Mouse (Mus musculus): ENCODE data around the gene Styk1. TPM values are rescaled to one million over a fixed set of nuclear protein-coding genes. Genes with fewer than 3 reads are reported as not detected.

Gene Styk1
- polyA plus RNA-seq, 1 experiment from 2014 or later, result 1.9 TPM

- no peak overlapping the region for H3K4me2 ChIP-seq
- 31% methylated on average over 6 of the region's 6 CpGs for WGBS
- ATAC-seq (ENCODE audit: insufficient number of reproducible peaks, low FRiP score, low TSS enrichment, low read depth), result no peak
- H3K9me3 ChIP-seq, result no peaks in the 10 kb centered on the region
- H3K9ac ChIP-seq, result no peak overlapping the region
- no peaks in the 10 kb centered on the region for H3K27me3 ChIP-seq
- peaks cover 37% of the 10 kb centered on the region for H3K4me1 ChIP-seq
- no peak overlapping the region for H3K4me3 ChIP-seq
- H3K27ac ChIP-seq, result peak overlapping the region; percentile 68
- peaks cover 16% of the 10 kb centered on the region for H3K36me3 ChIP-seq
These were observed 30.4 kb upstream of the Styk1 start for GRCm38 (mm10) chr6:131383713-131384330.

- Histone ChIP-seq H3K27me3 (no peaks in the 10 kb centered on the region), H3K27ac (peak overlapping the region; percentile 68), H3K4me3 (no peak overlapping the region), H3K4me1 (peaks cover 34% of the 10 kb centered on the region), H3K9me3 (no peaks in the 10 kb centered on the region), H3K4me2 (no peak overlapping the region), H3K9ac (no peak overlapping the region), H3K36me3 (peaks cover 24% of the 10 kb centered on the region)
- WGBS, result 29% methylated on average over 3 of the region's 3 CpGs
- no peak for ATAC-seq (ENCODE audit: insufficient number of reproducible peaks, low FRiP score, low TSS enrichment, low read depth)
These were observed 29.6 kb upstream of the Styk1 start for GRCm38 (mm10) chr6:131382984-131383337.

GRCm38 (mm10) chr6:131382232-131382983 is 29.0 kb upstream of the Styk1 start:
- H3K27me3 ChIP-seq, result no peaks in the 10 kb centered on the region
- peaks cover 30% of the 10 kb centered on the region for H3K36me3 ChIP-seq
- peak overlapping the region; percentile 68 for H3K27ac ChIP-seq
- peak overlapping the region; percentile 17; the same call in 1 of the 2 replicates for H3K4me2 ChIP-seq
- peak overlapping the region; percentile 20; the same call in 1 of the 2 replicates for H3K9ac ChIP-seq
- 34% methylated on average over 14 of the region's 14 CpGs for WGBS
- no peak overlapping the region for H3K4me3 ChIP-seq
- H3K4me1 ChIP-seq, result peaks cover 34% of the 10 kb centered on the region
- peak; percentile 64 for ATAC-seq (ENCODE audit: insufficient number of reproducible peaks, low FRiP score, low TSS enrichment, low read depth)
- H3K9me3 ChIP-seq, result no peaks in the 10 kb centered on the region

- Histone ChIP-seq H3K27me3 (no peaks in the 10 kb centered on the region), H3K36me3 (peaks cover 52% of the 10 kb centered on the region)
- 94% methylated on average over 18 of the region's 18 CpGs for WGBS
These were observed 25.5 kb upstream of the Styk1 start for GRCm38 (mm10) chr6:131378858-131379428.

GRCm38 (mm10) chr6:131377378-131377777 is 24.0 kb upstream of the Styk1 start:
- Histone ChIP-seq H3K36me3 (peaks cover 65% of the 10 kb centered on the region), H3K27me3 (no peaks in the 10 kb centered on the region), H3K9me3 (no peaks in the 10 kb centered on the region), H3K4me1 (peaks cover 3% of the 10 kb centered on the region), H3K27ac (no peak overlapping the region), H3K9ac (no peak overlapping the region), H3K4me3 (no peak overlapping the region), H3K4me2 (no peak overlapping the region)
- no peak for ATAC-seq (ENCODE audit: insufficient number of reproducible peaks, low FRiP score, low TSS enrichment, low read depth)
- 93% methylated on average over 5 of the region's 5 CpGs for WGBS

More at GRCm38 (mm10) chr6:131378858-131379428, 25.5 kb upstream of the Styk1 start:
- Histone ChIP-seq H3K4me2 (no peak overlapping the region), H3K27ac (no peak overlapping the region), H3K9ac (no peak overlapping the region), H3K4me3 (no peak overlapping the region), H3K9me3 (no peaks in the 10 kb centered on the region), H3K4me1 (peaks cover 18% of the 10 kb centered on the region)
- ATAC-seq (ENCODE audit: insufficient number of reproducible peaks, low FRiP score, low TSS enrichment, low read depth), result no peak

- WGBS, result 85% methylated on average over 13 of the region's 13 CpGs
- Histone ChIP-seq H3K27ac (0 out of 2 replicates have a peak overlapping the region, but pooled peaks have one; percentile 43), H3K27me3 (no peaks in the 10 kb centered on the region), H3K9me3 (no peaks in the 10 kb centered on the region), H3K4me3 (no peak overlapping the region), H3K36me3 (peaks cover 76% of the 10 kb centered on the region), H3K4me2 (no peak overlapping the region), H3K9ac (no peak overlapping the region), H3K4me1 (no peaks in the 10 kb centered on the region)
- 0 out of 2 replicates have a peak, but pooled peaks have one; percentile 24 for ATAC-seq (ENCODE audit: insufficient number of reproducible peaks, low FRiP score, low TSS enrichment, low read depth)
These were observed 21.4 kb upstream of the Styk1 start for GRCm38 (mm10) chr6:131374594-131375340.

GRCm38 (mm10) chr6:131373160-131373559 is 19.8 kb upstream of the Styk1 start:
- H3K27ac ChIP-seq, result no peak overlapping the region
- ATAC-seq (ENCODE audit: insufficient number of reproducible peaks, low FRiP score, low TSS enrichment, low read depth), result no peak
- no peaks in the 10 kb centered on the region for H3K4me1 ChIP-seq
- no peaks in the 10 kb centered on the region for H3K27me3 ChIP-seq
- no peak overlapping the region for H3K4me3 ChIP-seq
- no peaks in the 10 kb centered on the region for H3K9me3 ChIP-seq
- H3K4me2 ChIP-seq, result no peak overlapping the region
- H3K9ac ChIP-seq, result no peak overlapping the region
- peaks cover 70% of the 10 kb centered on the region for H3K36me3 ChIP-seq
- 85% methylated on average over 5 of the region's 5 CpGs for whole genome bisulfite sequencing

- H3K36me3 ChIP-seq, result peaks cover 74% of the 10 kb centered on the region
- H3K9me3 ChIP-seq, result no peaks in the 10 kb centered on the region
- H3K27ac ChIP-seq, result no peak overlapping the region
- no peak overlapping the region for H3K4me3 ChIP-seq
- H3K4me1 ChIP-seq, result no peaks in the 10 kb centered on the region
- no peak overlapping the region for H3K4me2 ChIP-seq
- no peaks in the 10 kb centered on the region for H3K27me3 ChIP-seq
- WGBS, result 96% methylated on average over 5 of the region's 5 CpGs
- ATAC-seq (ENCODE audit: insufficient number of reproducible peaks, low FRiP score, low TSS enrichment, low read depth), result no peak
- no peak overlapping the region for H3K9ac ChIP-seq
These were observed 17.4 kb upstream of the Styk1 start for GRCm38 (mm10) chr6:131370767-131371166.

GRCm38 (mm10) chr6:131369866-131370616 is 16.6 kb upstream of the Styk1 start:
- no peak overlapping the region for H3K9ac ChIP-seq
- 85% methylated on average over 8 of the region's 8 CpGs for WGBS
- no peak overlapping the region for H3K4me3 ChIP-seq
- H3K36me3 ChIP-seq, result peaks cover 71% of the 10 kb centered on the region
- no peak for ATAC-seq (ENCODE audit: insufficient number of reproducible peaks, low FRiP score, low TSS enrichment, low read depth)
- no peak overlapping the region for H3K4me2 ChIP-seq
- no peaks in the 10 kb centered on the region for H3K9me3 ChIP-seq
- H3K4me1 ChIP-seq, result no peaks in the 10 kb centered on the region
- no peaks in the 10 kb centered on the region for H3K27me3 ChIP-seq
- H3K27ac ChIP-seq, result no peak overlapping the region

- Histone ChIP-seq H3K9ac (no peak overlapping the region), H3K4me3 (no peak overlapping the region), H3K27ac (no peak overlapping the region), H3K27me3 (no peaks in the 10 kb centered on the region), H3K9me3 (no peaks in the 10 kb centered on the region), H3K4me1 (no peaks in the 10 kb centered on the region), H3K4me2 (no peak overlapping the region), H3K36me3 (peaks cover 66% of the 10 kb centered on the region)
- 36% methylated on average over 4 of the region's 4 CpGs for WGBS
- ATAC-seq (ENCODE audit: insufficient number of reproducible peaks, low FRiP score, low TSS enrichment, low read depth), result no peak
These were observed 13.7 kb upstream of the Styk1 start for GRCm38 (mm10) chr6:131367101-131367500.

- Histone ChIP-seq H3K4me3 (no peak overlapping the region), H3K4me1 (no peaks in the 10 kb centered on the region), H3K27me3 (no peaks in the 10 kb centered on the region), H3K27ac (no peak overlapping the region), H3K36me3 (peaks cover 50% of the 10 kb centered on the region), H3K9ac (no peak overlapping the region), H3K4me2 (no peak overlapping the region), H3K9me3 (no peaks in the 10 kb centered on the region)
- no peak for ATAC-seq (ENCODE audit: insufficient number of reproducible peaks, low FRiP score, low TSS enrichment, low read depth)
- 88% methylated on average over 2 of the region's 2 CpGs for WGBS
These were observed 11.0 kb upstream of the Styk1 start for GRCm38 (mm10) chr6:131364353-131364752.
